Mouse (Mus musculus) liver, embryonic 14.5 days (tissue): ENCODE measurements around the gene Gm20458. TPM values are rescaled to one million over a fixed set of nuclear protein-coding genes. Genes with fewer than 3 reads are reported as not detected.

Source experiments
- ATAC-seq: fragments of 200-750 bp; cut with Nextera tagmentation; 2 replicates; pipeline ENCODE4 v1.8.0; 2017; ENCODE audit warnings: moderate number of reproducible peaks, mild to moderate bottlenecking, moderate library complexity; ENCODE audit not compliant: insufficient read depth
- DNase-seq, 3 experiments: peaks; one replicate each; pipeline ENCODE4 v3.0.0-alpha.2; 2012 to 2013; ENCODE audit warnings: low read depth in 3 of 3, low spot score in 3 of 3
- H3K27ac ChIP-seq: fragments of 300-500 bp; sonication (generic); 2 replicates; pipeline ENCODE4 v1.5.1; 2014; ENCODE audit warnings: moderate library complexity, mild to moderate bottlenecking, control low read depth, inconsistent platforms
- H3K27me3 ChIP-seq: fragments of 300-500 bp; sonication (generic); 2 replicates; pipeline ENCODE4 v1.6.1; 2014; ENCODE audit warnings: mild to moderate bottlenecking, low read length, moderate library complexity; ENCODE audit not compliant: control insufficient read depth, insufficient read depth
- H3K36me3 ChIP-seq: fragments of 300-500 bp; sonication (generic); replicated peaks from 2 replicates; pipeline ENCODE4 v1.6.1; 2014; ENCODE audit warnings: low read depth; ENCODE audit not compliant: control insufficient read depth, insufficient read depth
- H3K4me1 ChIP-seq, 2 experiments: fragments of 200-500 bp in 1 of 2; fragments of 300-500 bp in 1 of 2; sonication (generic) in 1 of 2; replicated peaks; 2 replicates each; pipeline ENCODE4 v1.6.1; 2012 to 2014; ENCODE audit warnings: antibody characterized with exemption in 1 of 2, inconsistent platforms in 1 of 2, low read length in 1 of 2; ENCODE audit not compliant: control insufficient read depth in 2 of 2, insufficient read depth in 2 of 2
- H3K4me2 ChIP-seq: fragments of 300-500 bp; sonication (generic); 2 replicates; pipeline ENCODE4 v1.6.1; 2014; ENCODE audit warnings: low read depth, mild to moderate bottlenecking, control low read depth, moderate library complexity
- H3K4me3 ChIP-seq, 2 experiments: fragments of 200-500 bp in 1 of 2; fragments of 300-500 bp in 1 of 2; sonication (generic) in 1 of 2; 2 replicates each; pipeline ENCODE4 v1.5.1; 2012 to 2014; ENCODE audit warnings: low read depth in 2 of 2, low read length in 2 of 2, mild to moderate bottlenecking in 2 of 2, control low read depth in 1 of 2, inconsistent platforms in 1 of 2, moderate library complexity in 1 of 2; ENCODE audit not compliant: insufficient read depth in 1 of 2
- H3K9ac ChIP-seq: fragments of 300-500 bp; sonication (generic); replicated peaks from 2 replicates; pipeline ENCODE4 v1.6.1; 2014; ENCODE audit warnings: mild to moderate bottlenecking, control low read depth, moderate library complexity
- H3K9me3 ChIP-seq: fragments of 300-500 bp; sonication (generic); 2 replicates; pipeline ENCODE4 v1.6.1; 2016; ENCODE audit warnings: low read length, mixed read lengths; ENCODE audit not compliant: control insufficient read depth
- CTCF ChIP-seq: IDR thresholded peaks from 2 replicates; pipeline ENCODE4 v1.5.1; 2016; ENCODE audit warnings: antibody characterized with exemption, low read depth, control low read depth
- EP300 ChIP-seq: IDR thresholded peaks from 2 replicates; pipeline ENCODE4 v1.6.1; 2016; ENCODE audit warnings: antibody characterized with exemption, low read depth
- WGBS: fragments of 180-500 bp; shearing (Covaris S2); extraction: QIAGEN DNeasy Blood & Tissue Kit; methylation state at CpG from one replicate; pipeline ENCODE4 v1.1.7; 2014; ENCODE audit not compliant: insufficient replicate concordance; 5-methylcytosine and 5-hydroxymethylcytosine counted together
- polyA plus RNA-seq, 2 experiments: library from polyadenylated mRNA; depleted of rRNA in 1 of 2; stranded (reverse) in 1 of 2; unstranded in 1 of 2; fragments of >200 nt; fragmentation: Nextera tagmentation in 1 of 2; extraction: Ambion mirVana in 1 of 2; gene quantifications; 2 replicates each; pipeline versions ENCODE4 v1.2.1 to v1.2.3; 2012 to 2014

Gm20458 gene
- polyA plus RNA-seq, 2 experiments = 0.13 to 1.9 TPM

GRCm38 (mm10) chr2:164419489-164419888 is 41.3 kb upstream of the Gm20458 start:
- no peak overlapping the region for H3K9ac ChIP-seq
- no peak overlapping the region for H3K4me2 ChIP-seq
- H3K27ac ChIP-seq = no peak overlapping the region
- ATAC-seq = no peak
- TF ChIP-seq CTCF (no peak), EP300 (no peak)
- no peaks in the 10 kb centered on the region for H3K4me1 ChIP-seq
- no peaks in the 10 kb centered on the region for H3K9me3 ChIP-seq
- 14% methylated on average over 3 of the region's 3 CpGs for WGBS
- no peak for DNase-seq
- no peak overlapping the region for H3K4me3 ChIP-seq
- peaks cover under 1% of the 10 kb centered on the region; the same call in 1 of the 2 replicates for H3K27me3 ChIP-seq
- H3K36me3 ChIP-seq = no peaks in the 10 kb centered on the region

GRCm38 (mm10) chr2:164421306-164421705 is 39.5 kb upstream of the Gm20458 start:
- 66% methylated on average over 7 of the region's 7 CpGs for WGBS
- Histone ChIP-seq H3K4me1 (no peaks in the 10 kb centered on the region), H3K4me2 (no peak overlapping the region), H3K27me3 (no peaks in the 10 kb centered on the region), H3K36me3 (no peaks in the 10 kb centered on the region), H3K4me3 (no peak overlapping the region), H3K9me3 (no peaks in the 10 kb centered on the region), H3K9ac (no peak overlapping the region), H3K27ac (no peak overlapping the region)
- DNase-seq = no peak
- ATAC-seq = no peak
- TF ChIP-seq EP300 (no peak), CTCF (no peak)

DNA sequence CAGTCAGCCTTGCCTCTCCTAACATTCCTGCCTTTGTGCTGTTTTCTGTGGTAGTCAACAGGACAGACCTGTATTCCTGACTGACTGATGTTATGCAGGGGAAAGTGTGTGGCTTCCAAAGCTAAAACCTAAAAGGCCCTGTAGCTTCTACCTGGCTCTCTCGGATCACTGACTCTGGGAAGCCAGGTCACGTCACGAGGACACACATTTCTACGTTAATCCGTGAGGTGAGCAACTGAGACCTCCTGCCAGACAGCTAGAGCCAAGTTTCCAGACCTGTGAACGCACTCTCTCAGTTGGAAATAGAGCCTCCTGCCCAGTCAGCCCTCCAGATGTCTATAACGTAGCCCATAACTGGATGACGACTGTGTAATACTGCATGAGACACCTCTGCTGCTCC is 38.8 kb upstream of the Gm20458 start:
- no peak overlapping the region for H3K4me3 ChIP-seq
- no peaks in the 10 kb centered on the region for H3K27me3 ChIP-seq
- no peak overlapping the region for H3K4me2 ChIP-seq
- no peaks in the 10 kb centered on the region for H3K36me3 ChIP-seq
- no peak overlapping the region for H3K27ac ChIP-seq
- 68% methylated on average over 8 of the region's 8 CpGs for WGBS
- DNase-seq = no peak
- H3K4me1 ChIP-seq = no peaks in the 10 kb centered on the region
- no peak overlapping the region for H3K9ac ChIP-seq
- TF ChIP-seq CTCF = no peak
- TF ChIP-seq EP300 = no peak
- H3K9me3 ChIP-seq = no peaks in the 10 kb centered on the region
- ATAC-seq = no peak

GRCm38 (mm10) chr2:164422675-164423393 is 37.9 kb upstream of the Gm20458 start:
- ATAC-seq (no peak), DNase-seq (no peak)
- WGBS = 70% methylated on average over 15 of the region's 15 CpGs
- Histone ChIP-seq H3K36me3 (no peaks in the 10 kb centered on the region), H3K9ac (no peak overlapping the region), H3K27me3 (no peaks in the 10 kb centered on the region), H3K9me3 (no peaks in the 10 kb centered on the region), H3K4me1 (no peaks in the 10 kb centered on the region), H3K4me2 (no peak overlapping the region), H3K4me3 (no peak overlapping the region), H3K27ac (no peak overlapping the region)
- TF ChIP-seq CTCF (no peak), EP300 (no peak)

DNA sequence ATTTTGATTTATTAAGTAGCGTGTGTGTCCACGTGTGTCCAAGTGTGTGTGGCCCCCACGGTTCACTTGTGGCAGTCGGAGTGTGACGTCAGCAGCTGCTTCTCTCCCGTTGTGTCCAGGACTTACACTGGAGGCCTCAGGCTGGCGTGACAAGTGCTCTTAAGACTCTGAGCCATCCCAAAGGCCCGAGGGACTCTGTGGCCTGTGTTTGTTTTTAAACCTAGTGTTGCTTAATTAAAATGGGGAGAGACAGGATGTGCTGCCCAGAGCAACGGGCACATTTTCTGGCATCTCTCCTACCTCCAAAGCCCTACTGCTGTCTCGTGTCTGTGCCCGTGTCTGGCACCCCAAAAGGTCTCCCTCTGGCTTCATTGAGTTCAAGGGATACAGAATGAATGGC is 37.3 kb upstream of the Gm20458 start:
- ATAC-seq = no peak
- Histone ChIP-seq H3K9ac (no peak overlapping the region), H3K36me3 (no peaks in the 10 kb centered on the region), H3K4me3 (no peak overlapping the region), H3K27me3 (no peaks in the 10 kb centered on the region), H3K4me2 (no peak overlapping the region), H3K4me1 (no peaks in the 10 kb centered on the region), H3K27ac (no peak overlapping the region), H3K9me3 (no peaks in the 10 kb centered on the region)
- DNase-seq = no peak
- WGBS = 72% methylated on average over 11 of the region's 11 CpGs
- TF ChIP-seq EP300 (no peak), CTCF (no peak)
